Mouse (Mus musculus) thymus, adult 2 months (tissue): ENCODE results near the gene Rps6ka2. TPM values are rescaled to one million over a fixed set of nuclear protein-coding genes. Genes with fewer than 3 reads are reported as not detected.
"Not testable (repeated sequence)": the region's sequence is repeated elsewhere in the genome, so short reads cannot be mapped to it uniquely, and the experiment has no call there.

Experiments
- DNase-seq: peaks from one replicate; pipeline ENCODE4 v3.0.0; 2021
- H3K27ac ChIP-seq: fragments of 200-500 bp; 2 replicates; pipeline ENCODE4 v1.5.1; 2012; ENCODE audit warnings: low read length, control low read depth; ENCODE audit not compliant: control insufficient read depth, insufficient read depth
- H3K27me3 ChIP-seq: fragments of 200-500 bp; 2 replicates; pipeline ENCODE4 v1.6.1; 2012; ENCODE audit warnings: mild to moderate bottlenecking, low read length, moderate library complexity, mixed read lengths; ENCODE audit not compliant: control insufficient read depth, insufficient read depth
- H3K36me3 ChIP-seq: fragments of 200-500 bp; 2 replicates; pipeline ENCODE4 v1.6.1; 2012; ENCODE audit warnings: mild to moderate bottlenecking, low read length, moderate library complexity; ENCODE audit not compliant: control insufficient read depth, insufficient read depth
- H3K4me1 ChIP-seq: fragments of 200-500 bp; replicated peaks from 2 replicates; pipeline ENCODE4 v1.6.1; 2012; ENCODE audit warnings: low read length; ENCODE audit not compliant: control insufficient read depth, insufficient read depth
- H3K4me3 ChIP-seq: fragments of 200-500 bp; 2 replicates; pipeline ENCODE4 v1.5.1; 2012; ENCODE audit warnings: mild to moderate bottlenecking, low read length, control low read depth, moderate library complexity; ENCODE audit not compliant: control insufficient read depth, insufficient read depth
- CTCF ChIP-seq: fragments of 200-500 bp; IDR thresholded peaks from 2 replicates; pipeline ENCODE4 v1.5.1; 2012; ENCODE audit warnings: mild to moderate bottlenecking, control low read depth, low read length, moderate library complexity, borderline replicate concordance; ENCODE audit not compliant: control insufficient read depth, poor library complexity, insufficient read depth; ENCODE audit errors: extremely low read depth
- POLR2A ChIP-seq: fragments of 200-500 bp; IDR thresholded peaks from 2 replicates; pipeline ENCODE4 v1.6.1; 2012; ENCODE audit warnings: mild to moderate bottlenecking, low read length, control low read depth, moderate library complexity; ENCODE audit not compliant: control insufficient read depth, poor library complexity, insufficient read depth; ENCODE audit errors: extremely low read depth
- WGBS: fragments of 180-500 bp; shearing (Covaris S2); methylation state at CpG from one replicate; pipeline ENCODE4 v1.1.7; 2018; 5-methylcytosine and 5-hydroxymethylcytosine counted together
- polyA plus RNA-seq: library from polyadenylated mRNA; depleted of rRNA; stranded (reverse); fragments of >200 nt; gene quantifications from 2 replicates; pipeline ENCODE4 v1.2.3, GENCODE M21; 2012; rRNA removed

The Rps6ka2 gene
- 7.4 and 8.8 TPM in 2 replicates for polyA plus RNA-seq

- under 1% methylated on average over 56 of the region's 56 CpGs for WGBS
- H3K36me3 ChIP-seq = no peaks in the 10 kb centered on the region
- peak within 1 kb of the TSS; percentile 9; the same call in 1 of the 2 replicates for H3K27ac ChIP-seq
- H3K27me3 ChIP-seq = no peaks in the 10 kb centered on the region
- TF ChIP-seq CTCF (0 out of 2 replicates have a peak, but pooled peaks have one; percentile 8), POLR2A (peak; percentile 28; the same call in 1 of the 2 replicates)
- H3K4me3 ChIP-seq = peak within 1 kb of the TSS; percentile 64
- peaks cover 12% of the 10 kb centered on the region for H3K4me1 ChIP-seq
- DNase-seq = peak; percentile 96
Measured at GRCm38 (mm10) chr17:7169627-7170303, at the start of gene Rps6ka2. Gene Rps6ka2 (plus strand): TSS chr17:7170115.

DNA sequence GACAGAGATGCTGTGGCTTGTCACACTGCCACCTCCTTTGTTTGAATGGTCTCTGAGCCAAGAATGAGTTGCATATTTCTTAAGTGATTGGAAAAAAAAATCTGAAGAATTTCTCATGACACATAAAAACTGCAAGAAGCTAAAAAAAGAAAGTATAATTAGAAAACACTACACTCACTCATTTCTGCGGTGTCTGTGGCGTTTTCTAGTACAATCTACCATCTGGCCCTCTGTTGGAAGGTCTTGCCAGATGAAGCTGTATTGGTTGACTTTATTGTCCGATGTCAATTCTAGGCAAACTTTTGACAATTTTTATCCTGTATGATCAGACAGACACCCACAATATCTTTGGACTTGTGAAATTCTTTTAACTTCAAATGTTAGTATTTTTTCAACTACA, 49.1 kb upstream of the Rps6ka2 start:
- H3K4me1 ChIP-seq, DNase-seq, H3K36me3 ChIP-seq, H3K27me3 ChIP-seq, H3K27ac ChIP-seq, H3K4me3 ChIP-seq: not testable (repeated sequence)
- 93% methylated on average over 3 of the region's 3 CpGs for WGBS

DNA sequence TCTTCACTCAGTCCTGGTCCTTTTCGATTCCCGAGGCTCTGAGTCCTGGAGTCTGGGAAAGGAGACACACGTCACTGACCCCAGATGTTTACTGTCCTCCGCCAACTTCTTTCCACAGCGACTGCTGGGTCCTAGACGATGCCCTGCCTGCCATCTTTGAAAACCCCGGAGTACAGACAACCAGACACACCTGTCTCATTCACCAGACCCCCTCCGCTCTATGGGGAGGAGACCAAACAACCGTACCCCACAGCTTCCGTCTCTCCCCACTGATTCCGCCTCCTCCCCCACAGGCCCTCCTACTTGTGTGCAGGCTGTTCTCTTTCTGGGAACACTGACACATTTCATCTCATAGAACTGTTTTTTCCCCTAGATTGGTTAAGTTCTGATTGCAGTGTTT, 47.4 kb upstream of the Rps6ka2 start:
- 97% methylated on average over 11 of the region's 11 CpGs for WGBS

DNA sequence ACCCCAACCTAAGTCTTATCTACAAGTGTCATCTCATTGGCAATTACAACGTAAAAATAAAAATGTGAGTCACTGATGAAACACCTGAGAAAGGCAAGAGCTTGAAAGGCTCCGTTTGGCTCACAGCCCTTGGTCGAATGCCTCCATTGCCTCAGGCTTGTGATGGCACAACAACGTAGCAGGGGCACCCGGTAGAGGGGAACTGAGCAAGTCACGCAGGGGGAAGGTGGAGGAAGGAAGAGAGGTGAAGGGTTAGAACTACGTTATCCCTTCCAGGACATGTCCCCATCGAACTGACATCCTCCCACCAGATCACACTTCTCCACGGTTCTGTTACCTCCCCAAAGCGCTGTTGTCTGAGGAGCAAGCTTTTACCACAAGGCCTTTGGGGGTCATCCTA, 43.4 kb upstream of the Rps6ka2 start:
- 95% methylated on average over 10 of the region's 10 CpGs for WGBS
- H3K4me3 ChIP-seq, H3K4me1 ChIP-seq, H3K27me3 ChIP-seq, H3K27ac ChIP-seq, DNase-seq, H3K36me3 ChIP-seq: not testable (repeated sequence)

More for the DNA sequence above, 47.4 kb upstream of the Rps6ka2 start:
- not testable (repeated sequence) for H3K36me3 ChIP-seq, DNase-seq, H3K4me1 ChIP-seq, H3K27ac ChIP-seq, H3K4me3 ChIP-seq, H3K27me3 ChIP-seq

DNA sequence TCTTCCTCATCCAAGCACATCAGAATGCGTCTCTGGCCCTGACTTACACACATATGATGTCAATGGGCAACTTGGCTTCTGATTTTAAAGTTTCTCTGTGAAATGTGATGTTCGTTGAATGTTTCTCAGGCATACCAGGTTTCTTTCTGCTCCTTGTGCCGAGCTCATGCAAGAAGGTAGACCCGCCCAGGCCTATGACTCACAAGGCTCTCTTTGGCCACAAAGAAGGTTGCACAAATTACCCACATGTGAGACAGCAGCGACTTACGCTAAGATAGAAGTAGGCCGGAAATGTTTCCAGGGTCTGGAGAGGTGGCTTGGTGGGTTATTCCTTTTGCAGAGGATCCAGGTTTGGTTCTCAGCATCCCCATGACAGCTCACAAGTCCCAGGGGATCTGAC, 35.9 kb upstream of the Rps6ka2 start:
- H3K4me3 ChIP-seq, DNase-seq, H3K27me3 ChIP-seq, H3K27ac ChIP-seq, H3K36me3 ChIP-seq, H3K4me1 ChIP-seq: not testable (repeated sequence)
- WGBS = no CpG with 5 or more reads among the region's 7 CpGs

DNA sequence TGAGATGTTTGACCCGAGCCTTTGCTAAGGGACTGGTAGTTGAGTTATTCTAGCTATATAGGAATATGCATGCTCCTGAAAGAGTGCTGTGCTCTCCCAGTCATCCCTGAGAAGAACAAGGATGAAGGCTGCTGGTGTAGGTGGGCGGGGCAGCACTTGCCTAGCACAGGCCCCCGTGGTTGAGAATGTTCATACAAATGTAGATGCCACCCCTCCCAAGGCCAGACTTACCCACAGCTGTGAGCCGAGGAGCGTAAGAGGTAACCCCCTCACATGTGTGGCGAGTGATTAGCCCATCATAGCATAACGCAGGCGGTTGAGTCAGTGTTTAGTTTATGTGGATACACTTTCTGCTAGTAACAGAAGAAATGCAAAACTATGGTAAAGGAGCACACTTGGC, 34.6 kb upstream of the Rps6ka2 start:
- DNase-seq, H3K27me3 ChIP-seq, H3K4me3 ChIP-seq, H3K4me1 ChIP-seq, H3K27ac ChIP-seq, H3K36me3 ChIP-seq: not testable (repeated sequence)
- WGBS = 90% methylated on average over 7 of the region's 8 CpGs

DNA sequence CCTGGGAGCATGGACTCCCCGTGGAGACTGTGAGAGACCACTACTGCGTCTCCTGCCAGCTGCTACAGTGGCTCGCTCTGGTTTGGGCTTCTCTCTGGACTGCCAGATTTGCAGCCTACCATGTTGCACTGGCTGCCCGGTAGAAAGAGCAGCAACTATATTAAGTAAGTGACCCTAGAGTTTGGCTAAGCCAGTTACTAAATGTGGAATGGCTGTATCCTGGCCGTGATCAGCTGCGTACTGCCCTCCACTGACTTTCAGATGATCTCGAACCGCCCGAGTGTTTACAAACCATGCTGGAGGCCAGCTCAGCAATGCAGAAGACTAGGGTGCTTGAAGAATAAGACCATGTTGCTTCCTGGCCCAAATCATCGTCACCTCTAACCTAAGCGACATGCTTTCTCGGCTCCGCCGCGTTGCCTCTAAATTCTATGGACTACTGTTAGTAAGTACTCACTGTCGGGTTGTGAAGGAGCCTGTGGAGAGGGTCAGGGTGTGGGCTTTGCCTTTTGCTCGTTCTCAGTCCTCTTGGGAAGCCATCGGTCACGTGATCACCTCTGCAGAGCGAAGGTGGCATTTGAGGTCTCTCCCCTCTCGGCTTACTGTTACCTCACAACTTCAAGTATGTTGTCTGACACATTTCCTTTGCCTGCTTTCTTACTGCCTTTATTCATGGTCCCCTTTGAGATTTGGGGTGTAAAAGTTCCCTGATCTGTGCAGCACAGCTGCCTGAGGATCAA, 31.6 kb upstream of the Rps6ka2 start:
- Histone ChIP-seq H3K4me1 (peaks cover 8% of the 10 kb centered on the region), H3K36me3 (no peaks in the 10 kb centered on the region), H3K4me3 (no peak overlapping the region), H3K27me3 (no peaks in the 10 kb centered on the region), H3K27ac (no peak overlapping the region)
- TF ChIP-seq POLR2A (no peak), CTCF (no peak)
- no peak for DNase-seq
- WGBS = 94% methylated on average over 21 of the region's 21 CpGs
